Mouse (Mus musculus): ENCODE results near the gene Chst11. TPM values are rescaled to one million over a fixed set of nuclear protein-coding genes. Genes with fewer than 3 reads are reported as not detected.

Gene Chst11
- polyA plus RNA-seq, 1 experiment from 2014 or later, result 2.0 TPM

GRCm38 (mm10) chr10:83131884-83132283 is 146.6 kb downstream of the Chst11 start:
- no peak overlapping the region for H3K27ac ChIP-seq (ENCODE audit: low read depth)
- H3K4me1 ChIP-seq (replicated peaks; ENCODE audit: control insufficient read depth, insufficient read depth, low read length), result peaks cover 8% of the 10 kb centered on the region
- ATAC-seq (replicated peaks; ENCODE audit: low FRiP score, low TSS enrichment, low read depth) (no peak), DNase-seq (ENCODE audit: low spot score) (no peak)
- H3K9me3 ChIP-seq (ENCODE audit: control insufficient read depth, low read length), result no peaks in the 10 kb centered on the region
- 88% methylated on average over 1 of the region's 1 CpGs for WGBS
- H3K9ac ChIP-seq (ENCODE audit: low read length), result no peak overlapping the region
- no peaks in the 10 kb centered on the region for H3K36me3 ChIP-seq (ENCODE audit: control insufficient read depth, insufficient read depth, low read length)
- no peaks in the 10 kb centered on the region for H3K27me3 ChIP-seq (replicated peaks; ENCODE audit: control insufficient read depth, insufficient read depth, low read length)
- no peak overlapping the region for H3K4me3 ChIP-seq (ENCODE audit: low read depth, low read length)
- no peak overlapping the region for H3K4me2 ChIP-seq (ENCODE audit: low read length)

- no peak for ATAC-seq (replicated peaks; ENCODE audit: low FRiP score, low TSS enrichment, low read depth)
- Histone ChIP-seq H3K4me1 (replicated peaks; ENCODE audit: control insufficient read depth, insufficient read depth, low read length) (peaks cover 8% of the 10 kb centered on the region), H3K4me3 (ENCODE audit: low read depth, low read length) (no peak overlapping the region), H3K27ac (ENCODE audit: low read depth) (no peak overlapping the region), H3K9ac (ENCODE audit: low read length) (no peak overlapping the region), H3K27me3 (replicated peaks; ENCODE audit: control insufficient read depth, insufficient read depth, low read length) (no peaks in the 10 kb centered on the region), H3K4me2 (ENCODE audit: low read length) (no peak overlapping the region), H3K9me3 (ENCODE audit: control insufficient read depth, low read length) (no peaks in the 10 kb centered on the region), H3K36me3 (ENCODE audit: control insufficient read depth, insufficient read depth, low read length) (no peaks in the 10 kb centered on the region)
- 67% methylated on average over 16 of the region's 16 CpGs for WGBS
- no peak for DNase-seq (ENCODE audit: low spot score)
Measured at GRCm38 (mm10) chr10:83133866-83134570, 148.7 kb downstream of the Chst11 start.

- WGBS, result 22% methylated on average over 10 of the region's 10 CpGs
- ATAC-seq (replicated peaks; ENCODE audit: low FRiP score, low TSS enrichment, low read depth), result peak; percentile 52; the same call in 1 of the 2 replicates
- Histone ChIP-seq H3K9ac (ENCODE audit: low read length) (no peak overlapping the region), H3K9me3 (ENCODE audit: control insufficient read depth, low read length) (no peaks in the 10 kb centered on the region), H3K27me3 (replicated peaks; ENCODE audit: control insufficient read depth, insufficient read depth, low read length) (no peaks in the 10 kb centered on the region), H3K4me3 (ENCODE audit: low read depth, low read length) (no peak overlapping the region), H3K36me3 (ENCODE audit: control insufficient read depth, insufficient read depth, low read length) (no peaks in the 10 kb centered on the region), H3K4me2 (ENCODE audit: low read length) (no peak overlapping the region), H3K27ac (ENCODE audit: low read depth) (no peak overlapping the region), H3K4me1 (replicated peaks; ENCODE audit: control insufficient read depth, insufficient read depth, low read length) (peaks cover 8% of the 10 kb centered on the region)
- DNase-seq (ENCODE audit: low spot score), result no peak
Measured at GRCm38 (mm10) chr10:83134896-83135295, 149.6 kb downstream of the Chst11 start.

- Histone ChIP-seq H3K4me1 (replicated peaks; ENCODE audit: control insufficient read depth, insufficient read depth, low read length) (peaks cover 10% of the 10 kb centered on the region), H3K27ac (ENCODE audit: low read depth) (no peak overlapping the region), H3K4me2 (ENCODE audit: low read length) (no peak overlapping the region), H3K9ac (ENCODE audit: low read length) (no peak overlapping the region), H3K36me3 (ENCODE audit: control insufficient read depth, insufficient read depth, low read length) (no peaks in the 10 kb centered on the region), H3K9me3 (ENCODE audit: control insufficient read depth, low read length) (no peaks in the 10 kb centered on the region), H3K4me3 (ENCODE audit: low read depth, low read length) (no peak overlapping the region), H3K27me3 (replicated peaks; ENCODE audit: control insufficient read depth, insufficient read depth, low read length) (no peaks in the 10 kb centered on the region)
- no peak for ATAC-seq (replicated peaks; ENCODE audit: low FRiP score, low TSS enrichment, low read depth)
- WGBS, result 96% methylated on average over 1 of the region's 1 CpGs
- no peak for DNase-seq (ENCODE audit: low spot score)
Measured at GRCm38 (mm10) chr10:83135963-83136362, 150.7 kb downstream of the Chst11 start.

- ATAC-seq (replicated peaks; ENCODE audit: low FRiP score, low TSS enrichment, low read depth), result no peak
- Histone ChIP-seq H3K4me2 (ENCODE audit: low read length) (no peak overlapping the region), H3K9me3 (ENCODE audit: control insufficient read depth, low read length) (no peaks in the 10 kb centered on the region), H3K36me3 (ENCODE audit: control insufficient read depth, insufficient read depth, low read length) (no peaks in the 10 kb centered on the region), H3K27me3 (replicated peaks; ENCODE audit: control insufficient read depth, insufficient read depth, low read length) (no peaks in the 10 kb centered on the region), H3K4me1 (replicated peaks; ENCODE audit: control insufficient read depth, insufficient read depth, low read length) (peaks cover 10% of the 10 kb centered on the region), H3K27ac (ENCODE audit: low read depth) (no peak overlapping the region), H3K9ac (ENCODE audit: low read length) (no peak overlapping the region), H3K4me3 (ENCODE audit: low read depth, low read length) (no peak overlapping the region)
- WGBS, result 79% methylated on average over 7 of the region's 7 CpGs
- no peak for DNase-seq (ENCODE audit: low spot score)
Measured at GRCm38 (mm10) chr10:83137103-83137502, 151.8 kb downstream of the Chst11 start.

GRCm38 (mm10) chr10:83139276-83139675 is 154.0 kb downstream of the Chst11 start:
- 91% methylated on average over 7 of the region's 7 CpGs for WGBS
- H3K27ac ChIP-seq (ENCODE audit: low read depth), result no peak overlapping the region
- no peak overlapping the region for H3K4me2 ChIP-seq (ENCODE audit: low read length)

GRCm38 (mm10) chr10:83140258-83140936 is 155.1 kb downstream of the Chst11 start:
- H3K9me3 ChIP-seq (ENCODE audit: control insufficient read depth, low read length), result no peaks in the 10 kb centered on the region
- H3K27me3 ChIP-seq (replicated peaks; ENCODE audit: control insufficient read depth, insufficient read depth, low read length), result no peaks in the 10 kb centered on the region
- 60% methylated on average over 16 of the region's 16 CpGs for WGBS
- H3K9ac ChIP-seq (ENCODE audit: low read length), result no peak overlapping the region
- H3K4me1 ChIP-seq (replicated peaks; ENCODE audit: control insufficient read depth, insufficient read depth, low read length), result 0 out of 2 replicates have a peak, but pooled peaks cover 2% of the 10 kb centered on the region
- DNase-seq (ENCODE audit: low spot score), result no peak
- H3K36me3 ChIP-seq (ENCODE audit: control insufficient read depth, insufficient read depth, low read length), result no peaks in the 10 kb centered on the region
- ATAC-seq (replicated peaks; ENCODE audit: low FRiP score, low TSS enrichment, low read depth), result 0 out of 2 replicates have a peak, but pooled peaks have one; percentile 43
- H3K4me2 ChIP-seq (ENCODE audit: low read length), result no peak overlapping the region
- H3K4me3 ChIP-seq (ENCODE audit: low read depth, low read length), result no peak overlapping the region
- H3K27ac ChIP-seq (ENCODE audit: low read depth), result no peak overlapping the region

More at GRCm38 (mm10) chr10:83139276-83139675, 154.0 kb downstream of the Chst11 start:
- no peaks in the 10 kb centered on the region for H3K36me3 ChIP-seq (ENCODE audit: control insufficient read depth, insufficient read depth, low read length)
- no peaks in the 10 kb centered on the region for H3K27me3 ChIP-seq (replicated peaks; ENCODE audit: control insufficient read depth, insufficient read depth, low read length)
- H3K9ac ChIP-seq (ENCODE audit: low read length), result no peak overlapping the region
- H3K4me3 ChIP-seq (ENCODE audit: low read depth, low read length), result no peak overlapping the region
- H3K9me3 ChIP-seq (ENCODE audit: control insufficient read depth, low read length), result no peaks in the 10 kb centered on the region
- ATAC-seq (replicated peaks; ENCODE audit: low FRiP score, low TSS enrichment, low read depth) (no peak), DNase-seq (ENCODE audit: low spot score) (no peak)
- peaks cover 7% of the 10 kb centered on the region for H3K4me1 ChIP-seq (replicated peaks; ENCODE audit: control insufficient read depth, insufficient read depth, low read length)

GRCm38 (mm10) chr10:83141434-83141833 is 156.1 kb downstream of the Chst11 start:
- ATAC-seq (replicated peaks; ENCODE audit: low FRiP score, low TSS enrichment, low read depth) (no peak), DNase-seq (ENCODE audit: low spot score) (no peak)
- no peaks in the 10 kb centered on the region for H3K27me3 ChIP-seq (replicated peaks; ENCODE audit: control insufficient read depth, insufficient read depth, low read length)
- 0 out of 2 replicates have a peak, but pooled peaks cover 2% of the 10 kb centered on the region for H3K4me1 ChIP-seq (replicated peaks; ENCODE audit: control insufficient read depth, insufficient read depth, low read length)
- H3K9ac ChIP-seq (ENCODE audit: low read length), result no peak overlapping the region
- no peaks in the 10 kb centered on the region for H3K9me3 ChIP-seq (ENCODE audit: control insufficient read depth, low read length)
- no peak overlapping the region for H3K4me3 ChIP-seq (ENCODE audit: low read depth, low read length)
- no peak overlapping the region for H3K27ac ChIP-seq (ENCODE audit: low read depth)
- WGBS, result 82% methylated on average over 5 of the region's 5 CpGs
- H3K4me2 ChIP-seq (ENCODE audit: low read length), result no peak overlapping the region
- H3K36me3 ChIP-seq (ENCODE audit: control insufficient read depth, insufficient read depth, low read length), result no peaks in the 10 kb centered on the region

All from intestine, embryonic 14.5 days (tissue).